Mouse (Mus musculus) stomach, postnatal 0 days (tissue): ENCODE measurements around the gene Wwc1.

Source experiments
- CTCF ChIP-seq: IDR thresholded peaks from 2 replicates; pipeline ENCODE4 v1.5.1; 2016; ENCODE audit warnings: antibody characterized with exemption, low read depth, mild to moderate bottlenecking, moderate library complexity
- EP300 ChIP-seq: optimal IDR thresholded peaks from 2 replicates; pipeline ENCODE3; 2016; ENCODE audit warnings: antibody characterized with exemption

- no peak for TF ChIP-seq CTCF
- TF ChIP-seq EP300: no peak
Measured at GRCm38 (mm10) chr11:35864981-35865604, 115.2 kb downstream of the Wwc1 start.
